Mouse (Mus musculus) ES-E14 (cell line): Measurements from ENCODE around the gene Emd.

Source experiments
- CHD2 ChIP-seq: IDR thresholded peaks from 2 replicates; pipeline ENCODE4 v1.6.1; 2014; ENCODE audit warnings: mild to moderate bottlenecking, low read depth, low read length, inconsistent platforms
- HCFC1 ChIP-seq: IDR thresholded peaks from 2 replicates; pipeline ENCODE4 v1.6.1; 2012; ENCODE audit warnings: low read length, inconsistent platforms, borderline replicate concordance; ENCODE audit not compliant: insufficient read depth
- ZC3H11A ChIP-seq: IDR thresholded peaks from 2 replicates; pipeline ENCODE4 v1.6.1; 2012; ENCODE audit warnings: low read depth, mild to moderate bottlenecking, inconsistent platforms, low read length, borderline replicate concordance

DNA sequence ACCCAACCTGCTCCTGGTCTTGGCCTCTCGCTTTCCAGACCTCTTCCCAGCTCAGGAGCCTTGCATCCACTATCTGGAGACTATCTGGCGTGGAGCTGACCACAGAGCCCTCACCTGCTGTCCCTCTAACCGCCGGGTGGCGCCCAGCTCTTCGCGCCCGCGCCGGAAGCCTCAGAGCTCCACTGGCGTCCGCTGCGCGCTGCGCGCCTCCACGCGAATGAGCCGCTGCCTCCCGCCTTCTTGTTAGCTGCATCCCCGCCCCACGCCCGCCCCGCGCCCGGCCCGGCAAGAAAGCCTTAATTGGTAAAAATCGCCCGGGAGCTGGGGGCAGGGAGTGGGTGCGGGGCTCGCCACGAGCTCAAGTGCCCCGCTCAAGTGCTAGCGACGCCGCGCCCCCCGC, 4.9 kb upstream of the Emd start, which contains the start of gene Flna:
- no peak for TF ChIP-seq HCFC1
- TF ChIP-seq CHD2, result no peak
- TF ChIP-seq ZC3H11A, result no peak
